Mouse (Mus musculus): ENCODE results near the gene Ccdc86. TPM values are rescaled to one million over a fixed set of nuclear protein-coding genes. Genes with fewer than 3 reads are reported as not detected.

Gene Ccdc86
- 31.3 TPM for polyA plus RNA-seq (2012; fragmentation: generic; extraction: Trizol)
- long read RNA-seq, experiment 1, transcript Ccdc86-201 (4 exons, 3,003 nt): major isoform, 49 of 50 reads
- long read RNA-seq, experiment 1, partial matches to known transcripts: 1 of 50 reads
- long read RNA-seq, experiment 1, other reads (novel, unspliced or antisense): 0 of 50 reads
- long read RNA-seq, experiment 2, transcript Ccdc86-201 (4 exons, 3,003 nt): major isoform, 247 of 250 reads
- long read RNA-seq, experiment 2, partial matches to known transcripts: 0 of 250 reads
- long read RNA-seq, experiment 2, other reads (novel, unspliced or antisense): 3 of 250 reads

GRCm38 (mm10) chr19:10949112-10949511 is at the start of gene Ccdc86:
TSS of gene Ccdc86 (minus strand) at chr19:10949266.
- peak within 1 kb of the TSS; percentile 94 for H3K4me3 ChIP-seq (ENCODE audit: insufficient read depth, poor library complexity, severe bottlenecking)
- peaks cover 32% of the 10 kb centered on the region for H3K79me3 ChIP-seq (ENCODE audit: low read depth)
- no peaks in the 10 kb centered on the region for H3K27me3 ChIP-seq (ENCODE audit: control insufficient read depth, insufficient read depth, insufficient read length)
- H3K36me3 ChIP-seq (ENCODE audit: control insufficient read depth, insufficient read depth): peaks cover 28% of the 10 kb centered on the region
- peaks cover 50% of the 10 kb centered on the region for H3K79me2 ChIP-seq (ENCODE audit: control insufficient read depth, insufficient read depth)
- TF ChIP-seq MAX (IDR thresholded peaks at IDR 0.05) (peak; percentile 98), USF1 (IDR thresholded peaks at IDR 0.05; ENCODE audit: low read depth) (peak; percentile 64), MYOG (IDR thresholded peaks at IDR 0.05; ENCODE audit: control insufficient read depth, extremely low read depth, insufficient read length) (no peak)
- H3ac ChIP-seq (ENCODE audit: control insufficient read depth, insufficient read length, low read depth): peak within 1 kb of the TSS; percentile 98

GRCm38 (mm10) chr19:10993150-10993549 is 44.1 kb upstream of the Ccdc86 start, which contains the start of gene Ms4a15:
TSS of gene Ms4a15 (minus strand) at chr19:10993250.
- no peak for TF ChIP-seq MAX (IDR thresholded peaks at IDR 0.05)
- no peak for TF ChIP-seq FOSL1 (IDR thresholded peaks at IDR 0.05; ENCODE audit: insufficient read depth, low read length, poor library complexity, severe bottlenecking)
- no peak for TF ChIP-seq MYOG (IDR thresholded peaks at IDR 0.05; ENCODE audit: control insufficient read depth, extremely low read depth, insufficient read length)
- TF ChIP-seq MYOD1 (IDR thresholded peaks at IDR 0.05; ENCODE audit: control insufficient read depth, insufficient read length, low read depth): no peak
- no peak for TF ChIP-seq CTCF (IDR thresholded peaks at IDR 0.05; ENCODE audit: control insufficient read depth, insufficient read depth, insufficient read length)
- no peak for TF ChIP-seq USF1 (IDR thresholded peaks at IDR 0.05; ENCODE audit: low read depth)
- TF ChIP-seq CEBPB (IDR thresholded peaks at IDR 0.05; ENCODE audit: low read depth): no peak
- Histone ChIP-seq H3K4me3 (ENCODE audit: insufficient read depth, poor library complexity, severe bottlenecking) (no peak within 1 kb of the TSS), H3K79me3 (ENCODE audit: low read depth) (no peaks in the 10 kb centered on the region), H3K36me3 (ENCODE audit: control insufficient read depth, insufficient read depth) (no peaks in the 10 kb centered on the region), H3ac (ENCODE audit: control insufficient read depth, insufficient read length, low read depth) (no peak within 1 kb of the TSS), H3K27me3 (ENCODE audit: control insufficient read depth, insufficient read depth, insufficient read length) (peaks cover 34% of the 10 kb centered on the region), H3K79me2 (ENCODE audit: control insufficient read depth, insufficient read depth) (no peaks in the 10 kb centered on the region)

- no peaks in the 10 kb centered on the region for H3K36me3 ChIP-seq (ENCODE audit: control insufficient read depth, insufficient read depth)
- H3K4me3 ChIP-seq (ENCODE audit: insufficient read depth, poor library complexity, severe bottlenecking): no peak overlapping the region
- H3ac ChIP-seq (ENCODE audit: control insufficient read depth, insufficient read length, low read depth): no peak overlapping the region
- H3K27me3 ChIP-seq (ENCODE audit: control insufficient read depth, insufficient read depth, insufficient read length): peaks cover 29% of the 10 kb centered on the region
- H3K79me3 ChIP-seq (ENCODE audit: low read depth): no peaks in the 10 kb centered on the region
- H3K79me2 ChIP-seq (ENCODE audit: control insufficient read depth, insufficient read depth): no peaks in the 10 kb centered on the region
- TF ChIP-seq CTCF (IDR thresholded peaks at IDR 0.05; ENCODE audit: control insufficient read depth, insufficient read depth, insufficient read length) (no peak), MYOD1 (IDR thresholded peaks at IDR 0.05; ENCODE audit: control insufficient read depth, insufficient read length, low read depth) (no peak), MYOG (IDR thresholded peaks at IDR 0.05; ENCODE audit: control insufficient read depth, extremely low read depth, insufficient read length) (no peak), FOSL1 (IDR thresholded peaks at IDR 0.05; ENCODE audit: insufficient read depth, low read length, poor library complexity, severe bottlenecking) (no peak), MAX (IDR thresholded peaks at IDR 0.05) (no peak), USF1 (IDR thresholded peaks at IDR 0.05; ENCODE audit: low read depth) (no peak), CEBPB (IDR thresholded peaks at IDR 0.05; ENCODE audit: low read depth) (no peak)
Observed at GRCm38 (mm10) chr19:10991911-10992310, 42.8 kb upstream of the Ccdc86 start.

GRCm38 (mm10) chr19:10990751-10991150 is 41.7 kb upstream of the Ccdc86 start:
- Histone ChIP-seq H3ac (ENCODE audit: control insufficient read depth, insufficient read length, low read depth) (no peak overlapping the region), H3K79me3 (ENCODE audit: low read depth) (no peaks in the 10 kb centered on the region), H3K27me3 (ENCODE audit: control insufficient read depth, insufficient read depth, insufficient read length) (peaks cover 28% of the 10 kb centered on the region), H3K79me2 (ENCODE audit: control insufficient read depth, insufficient read depth) (no peaks in the 10 kb centered on the region), H3K4me3 (ENCODE audit: insufficient read depth, poor library complexity, severe bottlenecking) (no peak overlapping the region), H3K36me3 (ENCODE audit: control insufficient read depth, insufficient read depth) (no peaks in the 10 kb centered on the region)
- TF ChIP-seq FOSL1 (IDR thresholded peaks at IDR 0.05; ENCODE audit: insufficient read depth, low read length, poor library complexity, severe bottlenecking) (no peak), CTCF (IDR thresholded peaks at IDR 0.05; ENCODE audit: control insufficient read depth, insufficient read depth, insufficient read length) (no peak), USF1 (IDR thresholded peaks at IDR 0.05; ENCODE audit: low read depth) (no peak), MYOD1 (IDR thresholded peaks at IDR 0.05; ENCODE audit: control insufficient read depth, insufficient read length, low read depth) (no peak), MAX (IDR thresholded peaks at IDR 0.05) (no peak), MYOG (IDR thresholded peaks at IDR 0.05; ENCODE audit: control insufficient read depth, extremely low read depth, insufficient read length) (no peak), CEBPB (IDR thresholded peaks at IDR 0.05; ENCODE audit: low read depth) (no peak)

- TF ChIP-seq FOSL1 (IDR thresholded peaks at IDR 0.05; ENCODE audit: insufficient read depth, low read length, poor library complexity, severe bottlenecking): no peak
- no peak for TF ChIP-seq MYOG (IDR thresholded peaks at IDR 0.05; ENCODE audit: control insufficient read depth, extremely low read depth, insufficient read length)
- TF ChIP-seq MAX (IDR thresholded peaks at IDR 0.05): no peak
- no peak for TF ChIP-seq CEBPB (IDR thresholded peaks at IDR 0.05; ENCODE audit: low read depth)
- TF ChIP-seq MYOD1 (IDR thresholded peaks at IDR 0.05; ENCODE audit: control insufficient read depth, insufficient read length, low read depth): no peak
- TF ChIP-seq USF1 (IDR thresholded peaks at IDR 0.05; ENCODE audit: low read depth): no peak
- no peak for TF ChIP-seq CTCF (IDR thresholded peaks at IDR 0.05; ENCODE audit: control insufficient read depth, insufficient read depth, insufficient read length)
- Histone ChIP-seq H3K79me3 (ENCODE audit: low read depth) (no peaks in the 10 kb centered on the region), H3ac (ENCODE audit: control insufficient read depth, insufficient read length, low read depth) (no peak overlapping the region), H3K36me3 (ENCODE audit: control insufficient read depth, insufficient read depth) (no peaks in the 10 kb centered on the region), H3K79me2 (ENCODE audit: control insufficient read depth, insufficient read depth) (no peaks in the 10 kb centered on the region), H3K4me3 (ENCODE audit: insufficient read depth, poor library complexity, severe bottlenecking) (no peak overlapping the region), H3K27me3 (ENCODE audit: control insufficient read depth, insufficient read depth, insufficient read length) (peaks cover 22% of the 10 kb centered on the region)
Observed at GRCm38 (mm10) chr19:10988563-10988962, 39.5 kb upstream of the Ccdc86 start.

All from C2C12 (cell line).